19 mouse cellular contexts compared by ENCODE assay signal in genomic region chr4:104607636-104608035, GRCm38 (mm10).
DNase-seq lines count a peak whose midpoint lies in the region; ATAC-seq and TF ChIP-seq lines count a peak whose summit lies in the region.
"Had no signal": no experiment of that assay in that cellular context is flagged by ENCODE, and none has a peak within 500 bp of the region (broad histone marks: within the 10 kb centered on the region; RNA-seq: fewer than 3 reads in every experiment).

No protein-coding gene starts in this region.

- whole genome bisulfite sequencing in stomach, embryonic 14.5 days: 37% methylated on average over 5 of the region's 5 CpGs
- 36% methylated on average over 5 of the region's 5 CpGs for WGBS in stomach, postnatal 0 days
- WGBS in hindbrain, embryonic 12.5 days: 62% methylated on average over 5 of the region's 5 CpGs
- 72% methylated on average over 5 of the region's 5 CpGs for WGBS in neural tube, embryonic 15.5 days

- no peak for TF ChIP-seq CTCF in layer of hippocampus, adult 2 months (conservative IDR thresholded peaks at IDR 0.05)
- TF ChIP-seq CTCF in stomach, postnatal 0 days (IDR thresholded peaks at IDR 0.05; ENCODE audit: low read depth): no peak

- no peaks in the 10 kb centered on the region for H3K36me3 ChIP-seq in stomach, embryonic 14.5 days (ENCODE audit: control insufficient read depth, insufficient read depth, low read length)
- H3K36me3 ChIP-seq in stomach, postnatal 0 days (ENCODE audit: control insufficient read depth, insufficient read depth, low read length): no peaks in the 10 kb centered on the region
- H3K36me3 ChIP-seq in hindbrain, embryonic 12.5 days: no peaks in the 10 kb centered on the region
- no peaks in the 10 kb centered on the region for H3K36me3 ChIP-seq in neural tube, embryonic 15.5 days
- H3K36me3 ChIP-seq: embryonic facial prominence, embryonic 15.5 days; heart, embryonic 10.5 days; midbrain, embryonic 12.5 days had no signal

- 0 out of 2 replicates have a peak overlapping the region, but pooled peaks have one; percentile 43 for H3K27ac ChIP-seq in layer of hippocampus, adult 2 months
- peak overlapping the region; percentile 63; the same call in 1 of the 2 replicates for H3K27ac ChIP-seq in stomach, embryonic 14.5 days (ENCODE audit: low read length)
- H3K27ac ChIP-seq in stomach, postnatal 0 days (replicated peaks): no peak overlapping the region
- peak overlapping the region; percentile 49; the same call in 1 of the 2 replicates for H3K27ac ChIP-seq in hindbrain, embryonic 12.5 days
- H3K27ac ChIP-seq in neural tube, embryonic 15.5 days (replicated peaks): no peak overlapping the region
- H3K27ac ChIP-seq: embryonic facial prominence, embryonic 15.5 days; heart, embryonic 10.5 days had no signal

- no peak for ATAC-seq in stomach, embryonic 14.5 days (ENCODE audit: insufficient number of reproducible peaks, insufficient read depth, low FRiP score, low read depth)
- ATAC-seq in stomach, postnatal 0 days (ENCODE audit: low FRiP score, low TSS enrichment): no peak
- no peak for ATAC-seq in hindbrain, embryonic 12.5 days (ENCODE audit: low FRiP score)
- ATAC-seq in neural tube, embryonic 15.5 days (ENCODE audit: low FRiP score): no peak

- no peak overlapping the region for H3K4me3 ChIP-seq in layer of hippocampus, adult 2 months
- H3K4me3 ChIP-seq in stomach, embryonic 14.5 days (ENCODE audit: low read depth, low read length): no peak overlapping the region
- no peak overlapping the region for H3K4me3 ChIP-seq in stomach, postnatal 0 days (ENCODE audit: low read depth, low read length)
- no peak overlapping the region for H3K4me3 ChIP-seq in hindbrain, embryonic 12.5 days
- no peak overlapping the region for H3K4me3 ChIP-seq in neural tube, embryonic 15.5 days (replicated peaks)
- H3K4me3 ChIP-seq: embryonic facial prominence, embryonic 15.5 days; heart, embryonic 10.5 days; midbrain, embryonic 12.5 days had no signal

- no peak overlapping the region for H3K4me2 ChIP-seq in stomach, embryonic 14.5 days (replicated peaks; ENCODE audit: low read depth, low read length)
- H3K4me2 ChIP-seq in stomach, postnatal 0 days (replicated peaks; ENCODE audit: low read depth): no peak overlapping the region
- H3K4me2 ChIP-seq in hindbrain, embryonic 12.5 days (replicated peaks): no peak overlapping the region
- H3K4me2 ChIP-seq in neural tube, embryonic 15.5 days: no peak overlapping the region
- H3K4me2 ChIP-seq: embryonic facial prominence, embryonic 15.5 days; liver, embryonic 11.5 days; midbrain, embryonic 12.5 days had no signal

- H3K9me3 ChIP-seq in stomach, embryonic 14.5 days (ENCODE audit: control insufficient read depth, low read depth, low read length): no peaks in the 10 kb centered on the region
- no peaks in the 10 kb centered on the region for H3K9me3 ChIP-seq in stomach, postnatal 0 days (ENCODE audit: control insufficient read depth, low read length)
- H3K9me3 ChIP-seq in hindbrain, embryonic 12.5 days (replicated peaks): no peaks in the 10 kb centered on the region
- no peaks in the 10 kb centered on the region for H3K9me3 ChIP-seq in neural tube, embryonic 15.5 days (replicated peaks)
- H3K9me3 ChIP-seq: embryonic facial prominence, embryonic 15.5 days; heart, embryonic 10.5 days; midbrain, embryonic 12.5 days had no signal

- DNase-seq in layer of hippocampus, adult 2 months (ENCODE audit: low spot score in 2 of 2): no peak
- DNase-seq in layer of hippocampus, postnatal 10 days (ENCODE audit: low spot score in 2 of 2): no peak
- DNase-seq in stomach, postnatal 0 days (ENCODE audit: low spot score): no peak
- no peak for DNase-seq in adipocyte (ENCODE audit: low spot score)
- DNase-seq: adrenal gland, adult 2 months; cerebellum, adult 8-10 months; gastrocnemius, postnatal 36 days; kidney, adult 11 months; lung, adult 2 months; lung, postnatal 4 days; right cerebral cortex, postnatal 4 days; thymus, postnatal 36 days had no signal

- no peak overlapping the region for H3K9ac ChIP-seq in stomach, embryonic 14.5 days (replicated peaks; ENCODE audit: low read depth, low read length)
- H3K9ac ChIP-seq in stomach, postnatal 0 days (ENCODE audit: low read length): no peak overlapping the region
- H3K9ac ChIP-seq in hindbrain, embryonic 12.5 days: no peak overlapping the region
- no peak overlapping the region for H3K9ac ChIP-seq in neural tube, embryonic 15.5 days (replicated peaks)
- H3K9ac ChIP-seq: embryonic facial prominence, embryonic 15.5 days; midbrain, embryonic 12.5 days had no signal

- TF ChIP-seq EP300 in stomach, postnatal 0 days (optimal IDR thresholded peaks at IDR 0.05): no peak

- no peaks in the 10 kb centered on the region for H3K27me3 ChIP-seq in stomach, embryonic 14.5 days (ENCODE audit: control insufficient read depth, insufficient read depth, low read length)
- H3K27me3 ChIP-seq in stomach, postnatal 0 days (ENCODE audit: control insufficient read depth, insufficient read depth, low read length): no peaks in the 10 kb centered on the region
- no peaks in the 10 kb centered on the region for H3K27me3 ChIP-seq in hindbrain, embryonic 12.5 days
- H3K27me3 ChIP-seq in neural tube, embryonic 15.5 days (replicated peaks): no peaks in the 10 kb centered on the region
- H3K27me3 ChIP-seq: embryonic facial prominence, embryonic 15.5 days; midbrain, embryonic 12.5 days had no signal

- peaks cover 8% of the 10 kb centered on the region; the same call in 1 of the 2 replicates for H3K4me1 ChIP-seq in stomach, embryonic 14.5 days (ENCODE audit: control insufficient read depth, insufficient read depth, low read length)
- no peaks in the 10 kb centered on the region; the same call in 1 of the 2 replicates for H3K4me1 ChIP-seq in stomach, postnatal 0 days (replicated peaks; ENCODE audit: control insufficient read depth, insufficient read depth)
- peaks cover 9% of the 10 kb centered on the region for H3K4me1 ChIP-seq in hindbrain, embryonic 12.5 days
- H3K4me1 ChIP-seq in neural tube, embryonic 15.5 days: 0 out of 2 replicates have a peak, but pooled peaks cover 3% of the 10 kb centered on the region
- H3K4me1 ChIP-seq: embryonic facial prominence, embryonic 15.5 days; heart, embryonic 10.5 days had no signal

Comparison
In these comparisons a context has a peak if more than half of its experiments do, and no peak if none do; other contexts are left out.
1. H3K27ac ChIP-seq: peak in layer of hippocampus, adult 2 months (single experiment), stomach, embryonic 14.5 days (single experiment) and hindbrain, embryonic 12.5 days (single experiment); none in stomach, postnatal 0 days (single experiment) and neural tube, embryonic 15.5 days (single experiment).